Comparison of ENCODE assay signal across 8 mouse cellular contexts in the genomic region with DNA sequence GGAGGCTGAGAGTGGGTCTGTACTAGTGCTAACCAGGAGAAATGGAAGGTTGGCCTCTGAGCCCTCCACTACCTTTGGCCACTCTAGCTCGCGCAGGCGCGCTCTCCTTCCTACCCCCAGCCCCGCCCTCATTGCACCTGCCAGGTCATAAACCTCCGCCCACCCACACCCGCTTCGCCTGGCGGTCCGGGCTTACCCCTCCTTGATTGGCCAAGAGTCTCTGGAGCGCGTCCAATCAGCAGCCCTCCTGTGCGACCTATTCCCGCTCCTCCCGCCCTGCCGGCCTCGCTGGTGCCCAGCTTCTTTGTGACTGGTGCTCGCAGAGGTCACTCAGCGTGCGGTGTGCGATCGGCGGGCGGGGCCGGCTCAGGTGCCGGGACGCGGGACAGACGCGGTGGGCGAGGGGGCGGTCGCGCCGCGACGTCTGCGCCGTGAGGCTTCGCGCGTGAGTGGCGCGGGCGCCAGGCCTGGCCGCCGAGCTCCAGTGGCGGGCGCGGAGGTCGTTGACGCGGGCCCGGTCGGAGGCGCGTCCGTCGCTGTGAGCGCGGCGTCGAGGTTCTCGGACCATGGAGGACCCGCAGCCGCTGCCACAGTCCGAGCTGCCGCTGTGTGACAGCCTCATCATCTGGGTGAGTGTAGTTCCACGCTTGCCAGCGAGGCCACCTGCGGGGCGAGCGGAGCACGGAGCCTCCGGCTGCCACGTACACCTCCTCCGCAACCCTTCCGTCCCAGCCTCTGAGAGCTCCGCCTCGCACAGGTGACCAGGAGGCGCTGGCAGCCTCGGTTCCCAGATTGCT. TPM values are rescaled to one million over a fixed set of nuclear protein-coding genes. Genes with fewer than 3 reads are reported as not detected.
DNase-seq lines count a peak whose midpoint lies in the region; ATAC-seq and TF ChIP-seq lines count a peak whose summit lies in the region.

A gene (plus strand): TSS at position 313 of the 797 bp plus-strand sequence.

- ATAC-seq in embryonic facial prominence, embryonic 13.5 days (ENCODE audit: insufficient number of reproducible peaks, insufficient read depth, low FRiP score, low TSS enrichment, low read depth), result peak; percentile 97
- peak; percentile 100 for ATAC-seq in intestine, postnatal 0 days
- ATAC-seq in megakaryocyte-erythroid progenitor cell, adult 5-6 weeks (replicated peaks; ENCODE audit: low FRiP score, low TSS enrichment, poor library complexity, severe bottlenecking), result peak; percentile 100

- peaks cover 8% of the 10 kb centered on the region for H3K4me1 ChIP-seq in embryonic facial prominence, embryonic 13.5 days
- no peaks in the 10 kb centered on the region for H3K4me1 ChIP-seq in intestine, postnatal 0 days (replicated peaks; ENCODE audit: control insufficient read depth, insufficient read depth, low read length)

- intact Hi-C loops in left cerebral cortex, postnatal 25 days (cut with DNase I), result no loop called here

- H3K36me3 ChIP-seq in embryonic facial prominence, embryonic 13.5 days, result no peaks in the 10 kb centered on the region
- H3K36me3 ChIP-seq in intestine, postnatal 0 days (ENCODE audit: control insufficient read depth, insufficient read depth), result no peaks in the 10 kb centered on the region

- H3K9me3 ChIP-seq in embryonic facial prominence, embryonic 13.5 days, result no peaks in the 10 kb centered on the region
- H3K9me3 ChIP-seq in intestine, postnatal 0 days (ENCODE audit: control insufficient read depth), result no peaks in the 10 kb centered on the region

- peaks cover 13% of the 10 kb centered on the region for H3K27me3 ChIP-seq in embryonic facial prominence, embryonic 13.5 days
- no peaks in the 10 kb centered on the region for H3K27me3 ChIP-seq in intestine, postnatal 0 days (replicated peaks; ENCODE audit: control insufficient read depth, insufficient read depth, low read length)

- DNase-seq in adrenal gland, postnatal 4 days (ENCODE audit: low spot score in 2 of 2), result peak; percentile 77 to 79
- DNase-seq in heart, adult 11 months, result peak; percentile 99
- peak; percentile 95 to 98 for DNase-seq in left cerebral cortex, postnatal 25 days (ENCODE audit: low spot score in 2 of 2)
- peak; percentile 96 for DNase-seq in right cerebral cortex, postnatal 14 days
- peak; percentile 96 for DNase-seq in urinary bladder, postnatal 14 days (ENCODE audit: low spot score)

- H3K4me3 ChIP-seq in embryonic facial prominence, embryonic 13.5 days, result peak within 1 kb of the TSS; percentile 65
- H3K4me3 ChIP-seq in intestine, postnatal 0 days (ENCODE audit: low read depth, low read length), result peak within 1 kb of the TSS; percentile 67

- under 1% methylated on average over 82 of the region's 82 CpGs for WGBS in embryonic facial prominence, embryonic 13.5 days
- WGBS in intestine, postnatal 0 days, result under 1% methylated on average over 70 of the region's 82 CpGs

- peak within 1 kb of the TSS; percentile 69 for H3K9ac ChIP-seq in embryonic facial prominence, embryonic 13.5 days
- H3K9ac ChIP-seq in intestine, postnatal 0 days (ENCODE audit: low read depth, low read length), result peak within 1 kb of the TSS; percentile 84

- H3K27ac ChIP-seq in embryonic facial prominence, embryonic 13.5 days, result 0 out of 2 replicates have a peak within 1 kb of the TSS, but pooled peaks have one; percentile 55
- H3K27ac ChIP-seq in intestine, postnatal 0 days (ENCODE audit: low read depth, low read length), result peak within 1 kb of the TSS; percentile 94

- H3K4me2 ChIP-seq in embryonic facial prominence, embryonic 13.5 days, result peak within 1 kb of the TSS; percentile 80
- H3K4me2 ChIP-seq in intestine, postnatal 0 days (replicated peaks; ENCODE audit: low read depth), result peak within 1 kb of the TSS; percentile 73

- peak; percentile 33; the same call in 1 of the 2 replicates for TF ChIP-seq CTCF in intestine, postnatal 0 days (IDR thresholded peaks at IDR 0.05; ENCODE audit: low read depth)

RNA-seq across cellular contexts. Expression of the gene that starts here (rescaled TPM):
- total RNA-seq in adrenal gland, postnatal 4 days (2021), result 10 to 100 TPM; 15.5 to 19.9 TPM
- polyA plus RNA-seq in embryonic facial prominence, embryonic 13.5 days (2015; fragmentation: Nextera tagmentation; extraction: Ambion mirVana), result 8.6 and 12.0 TPM in 2 replicates
- 42.5 and 45.6 TPM in 2 replicates for polyA plus RNA-seq in intestine, postnatal 0 days (2015; fragmentation: Nextera tagmentation; extraction: Ambion mirVana)
- 10 to 100 TPM; 75.1 to 81.0 TPM for total RNA-seq in left cerebral cortex, postnatal 25 days (2021)
- 21.1 and 21.3 TPM in 2 replicates for total RNA-seq in megakaryocyte-erythroid progenitor cell, adult 5-6 weeks (2014; fragmentation: Nextera tagmentation)
- total RNA-seq in megakaryocyte-erythroid progenitor cell, adult 5-6 weeks (2017), result 18.4 and 22.9 TPM in 2 replicates

Comparison
In these comparisons a context has a peak if more than half of its experiments do, and no peak if none do; other contexts are left out.
1. Peak in every context shown above with its lines: DNase-seq, ATAC-seq, H3K4me3 ChIP-seq and H3K27ac ChIP-seq.